Mouse (Mus musculus): Measurements from ENCODE around the gene Gm5771. TPM values are rescaled to one million over a fixed set of nuclear protein-coding genes. Genes with fewer than 3 reads are reported as not detected.

The Gm5771 gene
- polyA plus RNA-seq, 1 experiment from 2014 or later: not detected

Other genes with a start within 250 kb of the Gm5771 start
- gene Try4, start 90.1 kb upstream of the Gm5771 start, polyA plus RNA-seq (2015; fragmentation: Nextera tagmentation; extraction: Ambion mirVana): not detected in 2 replicates
- not detected in 2 replicates for gene Try5, start 75.5 kb upstream of the Gm5771 start, polyA plus RNA-seq (2015; fragmentation: Nextera tagmentation; extraction: Ambion mirVana)
- not detected in 2 replicates for gene Try10, start 38.3 kb upstream of the Gm5771 start, polyA plus RNA-seq (2015; fragmentation: Nextera tagmentation; extraction: Ambion mirVana)
- gene Prss3, start 14.7 kb upstream of the Gm5771 start, polyA plus RNA-seq (2015; fragmentation: Nextera tagmentation; extraction: Ambion mirVana): not detected in 2 replicates
- not detected in 2 replicates for gene Gm10334, start 53.8 kb downstream of the Gm5771 start, polyA plus RNA-seq (2015; fragmentation: Nextera tagmentation; extraction: Ambion mirVana)
- 0.44 TPM in 1 of 2 replicates, not detected in the other for gene Prss1, start 66.6 kb downstream of the Gm5771 start, polyA plus RNA-seq (2015; fragmentation: Nextera tagmentation; extraction: Ambion mirVana)
- not detected in 2 replicates for gene Prss2, start 129.4 kb downstream of the Gm5771 start, polyA plus RNA-seq (2015; fragmentation: Nextera tagmentation; extraction: Ambion mirVana)
- 12.0 and 15.6 TPM in 2 replicates for gene Ephb6, start 213.1 kb downstream of the Gm5771 start, polyA plus RNA-seq (2015; fragmentation: Nextera tagmentation; extraction: Ambion mirVana)
- 2.3 and 2.6 TPM in 2 replicates for gene Trpv6, start 244.0 kb downstream of the Gm5771 start, polyA plus RNA-seq (2015; fragmentation: Nextera tagmentation; extraction: Ambion mirVana)